Mouse (Mus musculus) liver, embryonic 14.5 days (tissue): Measurements from ENCODE around the gene Gadd45gip1. TPM values are rescaled to one million over a fixed set of nuclear protein-coding genes. Genes with fewer than 3 reads are reported as not detected.
A peak's percentile ranks its signal among the peaks of the same experiment; 100 is the strongest.

Source experiments
- ATAC-seq: fragments of 200-750 bp; cut with Nextera tagmentation; 2 replicates; pipeline ENCODE4 v1.8.0; 2017; ENCODE audit warnings: moderate number of reproducible peaks, mild to moderate bottlenecking, moderate library complexity; ENCODE audit not compliant: insufficient read depth
- DNase-seq, 3 experiments: peaks; one replicate each; pipeline ENCODE4 v3.0.0-alpha.2; 2012 to 2013; ENCODE audit warnings: low read depth in 3 of 3, low spot score in 3 of 3
- H3K27ac ChIP-seq: fragments of 300-500 bp; sonication (generic); 2 replicates; pipeline ENCODE4 v1.5.1; 2014; ENCODE audit warnings: moderate library complexity, mild to moderate bottlenecking, control low read depth, inconsistent platforms
- H3K27me3 ChIP-seq: fragments of 300-500 bp; sonication (generic); 2 replicates; pipeline ENCODE4 v1.6.1; 2014; ENCODE audit warnings: mild to moderate bottlenecking, low read length, moderate library complexity; ENCODE audit not compliant: control insufficient read depth, insufficient read depth
- H3K36me3 ChIP-seq: fragments of 300-500 bp; sonication (generic); replicated peaks from 2 replicates; pipeline ENCODE4 v1.6.1; 2014; ENCODE audit warnings: low read depth; ENCODE audit not compliant: control insufficient read depth, insufficient read depth
- H3K4me1 ChIP-seq, 2 experiments: fragments of 200-500 bp in 1 of 2; fragments of 300-500 bp in 1 of 2; sonication (generic) in 1 of 2; replicated peaks; 2 replicates each; pipeline ENCODE4 v1.6.1; 2012 to 2014; ENCODE audit warnings: antibody characterized with exemption in 1 of 2, inconsistent platforms in 1 of 2, low read length in 1 of 2; ENCODE audit not compliant: control insufficient read depth in 2 of 2, insufficient read depth in 2 of 2
- H3K4me2 ChIP-seq: fragments of 300-500 bp; sonication (generic); 2 replicates; pipeline ENCODE4 v1.6.1; 2014; ENCODE audit warnings: low read depth, mild to moderate bottlenecking, control low read depth, moderate library complexity
- H3K4me3 ChIP-seq, 2 experiments: fragments of 200-500 bp in 1 of 2; fragments of 300-500 bp in 1 of 2; sonication (generic) in 1 of 2; 2 replicates each; pipeline ENCODE4 v1.5.1; 2012 to 2014; ENCODE audit warnings: low read depth in 2 of 2, low read length in 2 of 2, mild to moderate bottlenecking in 2 of 2, control low read depth in 1 of 2, inconsistent platforms in 1 of 2, moderate library complexity in 1 of 2; ENCODE audit not compliant: insufficient read depth in 1 of 2
- H3K9ac ChIP-seq: fragments of 300-500 bp; sonication (generic); replicated peaks from 2 replicates; pipeline ENCODE4 v1.6.1; 2014; ENCODE audit warnings: mild to moderate bottlenecking, control low read depth, moderate library complexity
- H3K9me3 ChIP-seq: fragments of 300-500 bp; sonication (generic); 2 replicates; pipeline ENCODE4 v1.6.1; 2016; ENCODE audit warnings: low read length, mixed read lengths; ENCODE audit not compliant: control insufficient read depth
- CTCF ChIP-seq: IDR thresholded peaks from 2 replicates; pipeline ENCODE4 v1.5.1; 2016; ENCODE audit warnings: antibody characterized with exemption, low read depth, control low read depth
- EP300 ChIP-seq: IDR thresholded peaks from 2 replicates; pipeline ENCODE4 v1.6.1; 2016; ENCODE audit warnings: antibody characterized with exemption, low read depth
- WGBS: fragments of 180-500 bp; shearing (Covaris S2); extraction: QIAGEN DNeasy Blood & Tissue Kit; methylation state at CpG from one replicate; pipeline ENCODE4 v1.1.7; 2014; ENCODE audit not compliant: insufficient replicate concordance; 5-methylcytosine and 5-hydroxymethylcytosine counted together
- polyA plus RNA-seq, 2 experiments: library from polyadenylated mRNA; depleted of rRNA in 1 of 2; stranded (reverse) in 1 of 2; unstranded in 1 of 2; fragments of >200 nt; fragmentation: Nextera tagmentation in 1 of 2; extraction: Ambion mirVana in 1 of 2; gene quantifications; 2 replicates each; pipeline versions ENCODE4 v1.2.1 to v1.2.3; 2012 to 2014

Gene Gadd45gip1
- polyA plus RNA-seq, 2 experiments, result 31.0 to 50.2 TPM

GRCm38 (mm10) chr8:84813059-84813458 lies 18.3 kb upstream of the Gadd45gip1 start:
- H3K4me1 ChIP-seq, result peaks cover 6 to 10% of the 10 kb centered on the region in 2 experiments
- peak in 2 of 3 experiments; percentile 60 to 70 for DNase-seq
- WGBS, result 3% methylated on average over 5 of the region's 5 CpGs

GRCm38 (mm10) chr8:84813830-84814229 lies 17.5 kb upstream of the Gadd45gip1 start:
- Histone ChIP-seq H3K27me3 (peaks cover 14% of the 10 kb centered on the region), H3K4me2 (no peak overlapping the region), H3K4me1 (peaks cover 6 to 10% of the 10 kb centered on the region in 2 experiments), H3K27ac (no peak overlapping the region), H3K9ac (no peak overlapping the region), H3K9me3 (no peaks in the 10 kb centered on the region), H3K4me3 (no peak overlapping the region), H3K36me3 (no peaks in the 10 kb centered on the region)
- TF ChIP-seq CTCF (no peak), EP300 (no peak)
- no peak for ATAC-seq
- no peak for DNase-seq
- 31% methylated on average over 3 of the region's 3 CpGs for WGBS

More at GRCm38 (mm10) chr8:84813059-84813458, 18.3 kb upstream of the Gadd45gip1 start:
- H3K4me3 ChIP-seq, result no peak overlapping the region
- H3K27ac ChIP-seq, result no peak overlapping the region
- H3K4me2 ChIP-seq, result no peak overlapping the region
- H3K27me3 ChIP-seq, result peaks cover 14% of the 10 kb centered on the region
- H3K36me3 ChIP-seq, result no peaks in the 10 kb centered on the region
- H3K9me3 ChIP-seq, result no peaks in the 10 kb centered on the region
- peak; percentile 89 for TF ChIP-seq CTCF
- no peak for TF ChIP-seq EP300
- ATAC-seq, result peak; percentile 36; the same call in 1 of the 2 replicates
- H3K9ac ChIP-seq, result no peak overlapping the region

GRCm38 (mm10) chr8:84814240-84814554 lies 17.1 kb upstream of the Gadd45gip1 start:
- Histone ChIP-seq H3K4me1 (peaks cover 6 to 10% of the 10 kb centered on the region in 2 experiments), H3K27ac (no peak overlapping the region), H3K4me3 (no peak overlapping the region), H3K36me3 (no peaks in the 10 kb centered on the region), H3K27me3 (peaks cover 14% of the 10 kb centered on the region), H3K9ac (no peak overlapping the region), H3K4me2 (no peak overlapping the region), H3K9me3 (no peaks in the 10 kb centered on the region)
- TF ChIP-seq CTCF (no peak), EP300 (no peak)
- DNase-seq, result no peak
- no peak for ATAC-seq
- WGBS, result 88% methylated on average over 11 of the region's 11 CpGs

GRCm38 (mm10) chr8:84814555-84815441 lies 16.5 kb upstream of the Gadd45gip1 start:
- TF ChIP-seq EP300, result no peak
- TF ChIP-seq CTCF, result no peak
- WGBS, result 42% methylated on average over 19 of the region's 19 CpGs
- Histone ChIP-seq H3K4me2 (no peak overlapping the region), H3K4me3 (no peak overlapping the region), H3K9ac (no peak overlapping the region), H3K4me1 (peaks cover 5 to 10% of the 10 kb centered on the region in 2 experiments), H3K27ac (no peak overlapping the region), H3K27me3 (peaks cover 14% of the 10 kb centered on the region), H3K36me3 (no peaks in the 10 kb centered on the region), H3K9me3 (no peaks in the 10 kb centered on the region)
- ATAC-seq (no peak), DNase-seq (no peak)

- WGBS, result 5% methylated on average over 9 of the region's 9 CpGs
- peak; percentile 67 for ATAC-seq
- peaks cover 14% of the 10 kb centered on the region for H3K27me3 ChIP-seq
- H3K36me3 ChIP-seq, result no peaks in the 10 kb centered on the region
- TF ChIP-seq CTCF (peak; percentile 99), EP300 (no peak)
- no peak overlapping the region for H3K9ac ChIP-seq
- H3K27ac ChIP-seq, result no peak overlapping the region
- H3K4me1 ChIP-seq, result peaks cover 2 to 9% of the 10 kb centered on the region in 2 experiments; a peak in 3 of 4 replicates
- no peaks in the 10 kb centered on the region for H3K9me3 ChIP-seq
- H3K4me2 ChIP-seq, result no peak overlapping the region
- no peak overlapping the region for H3K4me3 ChIP-seq
- peak; percentile 75 to 78 (median 77) for DNase-seq
Observed at GRCm38 (mm10) chr8:84815547-84815946, 15.8 kb upstream of the Gadd45gip1 start.
